Mouse (Mus musculus) brain, embryonic 14.5 days (tissue): ENCODE measurements at regions not wholly inside any gene's neighbourhood (a gene's known extent, or its start where the extent isn't known, plus 50 kb on each side); places are given as distances from the start of the nearest gene placed in this dataset.

Experiments used
- CTCF ChIP-seq: fragments of 200-500 bp; IDR thresholded peaks from 2 replicates; pipeline ENCODE4 v1.5.1; 2012; ENCODE audit warnings: inconsistent platforms, mild to moderate bottlenecking, moderate library complexity, borderline replicate concordance; ENCODE audit not compliant: insufficient read depth, insufficient read length; ENCODE audit errors: extremely low read depth
- POLR2A ChIP-seq: fragments of 200-500 bp; IDR thresholded peaks from 2 replicates; pipeline ENCODE4 v1.6.1; 2012; ENCODE audit warnings: mild to moderate bottlenecking, inconsistent platforms, borderline replicate concordance; ENCODE audit not compliant: poor library complexity, insufficient read depth, insufficient read length, severe bottlenecking; ENCODE audit errors: extremely low read depth

DNA sequence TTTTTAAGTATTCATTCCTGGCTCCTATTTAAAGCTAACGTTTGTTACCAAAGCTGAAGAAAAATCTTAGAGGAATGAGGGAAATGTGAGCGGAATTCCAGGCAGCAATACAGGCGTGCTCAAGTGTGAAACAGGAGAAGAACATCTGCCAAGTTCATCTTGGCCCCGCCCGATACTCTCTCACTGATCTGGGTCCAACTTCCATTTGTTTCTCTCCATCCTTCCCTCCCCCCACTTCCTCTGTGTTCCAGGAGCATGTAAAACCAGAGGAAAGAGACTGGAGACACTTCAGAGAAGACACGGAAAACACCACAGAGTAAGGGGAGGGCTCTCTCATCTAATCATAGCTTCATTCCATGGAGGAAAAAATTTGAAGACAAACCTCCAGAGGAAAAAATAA is 346.7 kb downstream of the Gm11361 start:
- no peak for TF ChIP-seq POLR2A
- TF ChIP-seq CTCF: no peak
